Mouse (Mus musculus): ENCODE data around the gene Ankrd52.

DNA sequence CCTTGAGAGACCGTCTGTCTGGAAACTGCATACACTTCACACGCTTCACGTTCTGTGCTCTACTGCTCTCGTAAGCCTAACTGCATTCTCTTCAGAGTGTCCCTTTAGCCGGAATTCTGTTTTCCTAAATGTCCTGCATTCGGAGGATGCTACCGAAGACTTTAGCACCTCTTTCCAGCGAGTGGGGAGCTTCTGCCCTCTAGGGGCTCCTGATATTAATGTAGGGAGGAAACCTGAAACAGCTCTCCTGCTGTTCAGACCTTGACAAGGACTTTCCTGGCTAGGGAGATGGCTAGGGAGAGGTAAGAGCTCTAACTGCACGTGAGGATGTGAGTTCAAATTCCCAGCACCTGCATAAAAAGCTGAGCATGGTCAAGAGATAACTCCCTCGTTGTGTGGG lies 63.5 kb downstream of the Ankrd52 start:
- peak; percentile 40; the same call in 1 of the 2 replicates for TF ChIP-seq CTCF (IDR thresholded peaks at IDR 0.05; ENCODE audit: control insufficient read depth, insufficient read depth, low read length)
- TF ChIP-seq POLR2A (IDR thresholded peaks at IDR 0.05; ENCODE audit: borderline replicate concordance, control insufficient read depth, low read depth, low read length), result no peak
